Comparison of ENCODE assay signal across 8 mouse cellular contexts in the genomic region with DNA sequence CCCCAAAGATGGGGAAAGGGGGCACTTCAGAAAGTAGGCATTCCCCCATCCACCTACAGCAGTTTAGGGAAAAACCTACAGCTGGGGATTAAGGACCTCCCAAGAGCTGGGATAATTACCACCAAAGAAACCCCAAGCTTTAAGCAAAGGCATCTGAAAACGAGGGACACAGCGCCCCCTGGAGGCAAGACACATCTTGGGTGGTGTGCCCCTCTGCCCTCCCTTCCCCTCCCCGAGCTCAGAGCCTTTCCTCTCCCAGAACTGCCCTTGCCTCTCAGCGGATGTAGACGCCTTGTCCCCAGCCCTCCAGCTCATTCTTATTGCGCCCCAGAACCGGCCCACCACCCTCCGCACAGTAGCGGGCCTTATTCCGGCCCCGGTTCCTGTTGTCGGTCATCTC. TPM values are rescaled to one million over a fixed set of nuclear protein-coding genes. Genes with fewer than 3 reads are reported as not detected.
DNase-seq lines count a peak whose midpoint lies in the region; ATAC-seq lines count a peak whose summit lies in the region.

No protein-coding gene starts in this region.

- no peak for ATAC-seq in hindbrain, embryonic 13.5 days (ENCODE audit: low FRiP score)
- peak; percentile 34; the same call in 1 of the 2 replicates for ATAC-seq in embryonic facial prominence, embryonic 14.5 days (ENCODE audit: low read depth)
- no peak for ATAC-seq in limb, embryonic 12.5 days (ENCODE audit: insufficient number of reproducible peaks, insufficient read depth, low FRiP score, low TSS enrichment, low read depth)
- ATAC-seq in midbrain, embryonic 14.5 days (ENCODE audit: low FRiP score, low TSS enrichment): no peak
- no peak for ATAC-seq in stomach, embryonic 15.5 days (ENCODE audit: insufficient read depth, low FRiP score, low read depth)

- peak overlapping the region; percentile 40 for H3K4me3 ChIP-seq in hindbrain, embryonic 10.5 days
- no peak overlapping the region for H3K4me3 ChIP-seq in hindbrain, embryonic 13.5 days
- H3K4me3 ChIP-seq in embryonic facial prominence, embryonic 14.5 days (ENCODE audit: low read depth, low read length): no peak overlapping the region
- no peak overlapping the region for H3K4me3 ChIP-seq in limb, embryonic 12.5 days (replicated peaks)
- no peak overlapping the region for H3K4me3 ChIP-seq in midbrain, embryonic 14.5 days (replicated peaks; ENCODE audit: low read depth, low read length)
- H3K4me3 ChIP-seq in stomach, embryonic 15.5 days (replicated peaks): 0 out of 2 replicates have a peak overlapping the region, but pooled peaks have one; percentile 11

- peaks cover 42% of the 10 kb centered on the region for H3K4me1 ChIP-seq in hindbrain, embryonic 10.5 days (replicated peaks)
- H3K4me1 ChIP-seq in hindbrain, embryonic 13.5 days (replicated peaks): peaks cover 41% of the 10 kb centered on the region
- 0 out of 2 replicates have a peak, but pooled peaks cover 7% of the 10 kb centered on the region for H3K4me1 ChIP-seq in embryonic facial prominence, embryonic 14.5 days (ENCODE audit: control insufficient read depth, insufficient read depth, low read length)
- peaks cover 42% of the 10 kb centered on the region for H3K4me1 ChIP-seq in limb, embryonic 12.5 days (replicated peaks)
- H3K4me1 ChIP-seq in midbrain, embryonic 14.5 days (ENCODE audit: control insufficient read depth, insufficient read depth, low read length): 0 out of 2 replicates have a peak, but pooled peaks cover 5% of the 10 kb centered on the region
- peaks cover 18% of the 10 kb centered on the region for H3K4me1 ChIP-seq in stomach, embryonic 15.5 days

- no peaks in the 10 kb centered on the region for H3K9me3 ChIP-seq in hindbrain, embryonic 10.5 days
- H3K9me3 ChIP-seq in hindbrain, embryonic 13.5 days: no peaks in the 10 kb centered on the region
- H3K9me3 ChIP-seq in embryonic facial prominence, embryonic 14.5 days (ENCODE audit: control insufficient read depth, low read length): no peaks in the 10 kb centered on the region
- H3K9me3 ChIP-seq in limb, embryonic 12.5 days: no peaks in the 10 kb centered on the region
- H3K9me3 ChIP-seq in midbrain, embryonic 14.5 days (ENCODE audit: control insufficient read depth, low read length): no peaks in the 10 kb centered on the region
- H3K9me3 ChIP-seq in stomach, embryonic 15.5 days: no peaks in the 10 kb centered on the region

- no peak overlapping the region for H3K4me2 ChIP-seq in hindbrain, embryonic 13.5 days
- H3K4me2 ChIP-seq in embryonic facial prominence, embryonic 14.5 days (ENCODE audit: low read depth, low read length): no peak overlapping the region
- peak overlapping the region; percentile 35 for H3K4me2 ChIP-seq in limb, embryonic 12.5 days
- no peak overlapping the region for H3K4me2 ChIP-seq in midbrain, embryonic 14.5 days (ENCODE audit: low read length)
- peak overlapping the region; percentile 46 for H3K4me2 ChIP-seq in stomach, embryonic 15.5 days

- WGBS in hindbrain, embryonic 10.5 days: 9% methylated on average over 12 of the region's 12 CpGs
- WGBS in hindbrain, embryonic 13.5 days: 17% methylated on average over 12 of the region's 12 CpGs
- 25% methylated on average over 10 of the region's 12 CpGs for WGBS in embryonic facial prominence, embryonic 14.5 days
- WGBS in limb, embryonic 12.5 days: 8% methylated on average over 12 of the region's 12 CpGs
- 8% methylated on average over 12 of the region's 12 CpGs for WGBS in midbrain, embryonic 14.5 days
- WGBS in stomach, embryonic 15.5 days: 16% methylated on average over 12 of the region's 12 CpGs

- H3K27me3 ChIP-seq in hindbrain, embryonic 10.5 days (ENCODE audit: insufficient read depth, poor library complexity, severe bottlenecking): peaks cover 56% of the 10 kb centered on the region
- peaks cover 13% of the 10 kb centered on the region for H3K27me3 ChIP-seq in hindbrain, embryonic 13.5 days
- no peaks in the 10 kb centered on the region for H3K27me3 ChIP-seq in embryonic facial prominence, embryonic 14.5 days (replicated peaks; ENCODE audit: control insufficient read depth, insufficient read depth, low read length)
- H3K27me3 ChIP-seq in limb, embryonic 12.5 days: peaks cover 47% of the 10 kb centered on the region
- no peaks in the 10 kb centered on the region for H3K27me3 ChIP-seq in midbrain, embryonic 14.5 days (ENCODE audit: control insufficient read depth, insufficient read depth, low read length)
- peaks cover 25% of the 10 kb centered on the region for H3K27me3 ChIP-seq in stomach, embryonic 15.5 days (replicated peaks)

- H3K27ac ChIP-seq in hindbrain, embryonic 10.5 days: 0 out of 2 replicates have a peak overlapping the region, but pooled peaks have one; percentile 41
- H3K27ac ChIP-seq in hindbrain, embryonic 13.5 days: no peak overlapping the region
- no peak overlapping the region for H3K27ac ChIP-seq in embryonic facial prominence, embryonic 14.5 days (replicated peaks; ENCODE audit: low read depth, low read length)
- H3K27ac ChIP-seq in limb, embryonic 12.5 days: no peak overlapping the region
- no peak overlapping the region for H3K27ac ChIP-seq in midbrain, embryonic 14.5 days (replicated peaks; ENCODE audit: low read depth, low read length)
- no peak overlapping the region for H3K27ac ChIP-seq in stomach, embryonic 15.5 days

- H3K36me3 ChIP-seq in hindbrain, embryonic 10.5 days: peaks cover 36% of the 10 kb centered on the region
- peaks cover 52% of the 10 kb centered on the region for H3K36me3 ChIP-seq in hindbrain, embryonic 13.5 days
- peaks cover 43% of the 10 kb centered on the region for H3K36me3 ChIP-seq in embryonic facial prominence, embryonic 14.5 days (ENCODE audit: control insufficient read depth, insufficient read depth, low read length)
- peaks cover 33% of the 10 kb centered on the region for H3K36me3 ChIP-seq in limb, embryonic 12.5 days
- peaks cover 47% of the 10 kb centered on the region for H3K36me3 ChIP-seq in midbrain, embryonic 14.5 days (ENCODE audit: control insufficient read depth, insufficient read depth, low read length)
- H3K36me3 ChIP-seq in stomach, embryonic 15.5 days: 0 out of 2 replicates have a peak, but pooled peaks cover 5% of the 10 kb centered on the region

- DNase-seq in hindbrain, embryonic 10.5 days (ENCODE audit: low spot score): peak; percentile 83
- DNase-seq in adrenal gland, postnatal 25 days: peak; percentile 80
- peak; percentile 77 for DNase-seq in embryonic facial prominence, embryonic 14.5 days (ENCODE audit: low spot score)
- DNase-seq in heart, postnatal 10 days: peak; percentile 77 to 91
- peak; percentile 81 for DNase-seq in midbrain, embryonic 14.5 days

- no peak overlapping the region for H3K9ac ChIP-seq in hindbrain, embryonic 13.5 days
- H3K9ac ChIP-seq in embryonic facial prominence, embryonic 14.5 days (ENCODE audit: low read depth, low read length): 0 out of 2 replicates have a peak overlapping the region, but pooled peaks have one; percentile 3
- H3K9ac ChIP-seq in limb, embryonic 12.5 days (replicated peaks): peak overlapping the region; percentile 42; the same call in 1 of the 2 replicates
- H3K9ac ChIP-seq in midbrain, embryonic 14.5 days (replicated peaks; ENCODE audit: low read length): no peak overlapping the region
- H3K9ac ChIP-seq in stomach, embryonic 15.5 days: no peak overlapping the region

- intact Hi-C loops in heart, postnatal 10 days (cut with DNase I): no loop called here

RNA-seq across cellular contexts. Expression of a gene that starts 6.6 kb away (rescaled TPM):
- 13.3 and 16.2 TPM in 2 replicates for polyA plus RNA-seq in hindbrain, embryonic 10.5 days (2016; fragmentation: Nextera tagmentation; extraction: Ambion mirVana)
- 10.7 TPM in 2 replicates for polyA plus RNA-seq in hindbrain, embryonic 13.5 days (2015; fragmentation: Nextera tagmentation; extraction: Ambion mirVana)
- total RNA-seq in adrenal gland, postnatal 25 days (2021): 0.79 TPM in 1 of 2 replicates, not detected in the other
- polyA plus RNA-seq in embryonic facial prominence, embryonic 14.5 days (2014; fragmentation: Nextera tagmentation; extraction: Ambion mirVana): 6.1 and 7.0 TPM in 2 replicates
- 1 to 10 TPM; 1.6 to 1.7 TPM for total RNA-seq in heart, postnatal 10 days (2021)
- 5.9 and 7.1 TPM in 2 replicates for polyA plus RNA-seq in limb, embryonic 12.5 days (2016; fragmentation: Nextera tagmentation; extraction: Ambion mirVana)
- polyA plus RNA-seq in midbrain, embryonic 14.5 days (2014; fragmentation: Nextera tagmentation; extraction: Ambion mirVana): 7.1 and 12.1 TPM in 2 replicates
- 8.2 and 13.4 TPM in 2 replicates for polyA plus RNA-seq in stomach, embryonic 15.5 days (2015; fragmentation: Nextera tagmentation; extraction: Ambion mirVana)

RNA-seq across cellular contexts. Expression of a gene that starts 16.4 kb away (rescaled TPM):
- polyA plus RNA-seq in hindbrain, embryonic 10.5 days (2016; fragmentation: Nextera tagmentation; extraction: Ambion mirVana): 0.11 and 0.24 TPM in 2 replicates
- 0.60 and 0.89 TPM in 2 replicates for polyA plus RNA-seq in hindbrain, embryonic 13.5 days (2015; fragmentation: Nextera tagmentation; extraction: Ambion mirVana)
- 13.4 and 20.9 TPM in 2 replicates for total RNA-seq in adrenal gland, postnatal 25 days (2021)
- polyA plus RNA-seq in embryonic facial prominence, embryonic 14.5 days (2014; fragmentation: Nextera tagmentation; extraction: Ambion mirVana): 1.6 and 2.0 TPM in 2 replicates
- 1 to 10 TPM; 4.8 to 6.9 TPM for total RNA-seq in heart, postnatal 10 days (2021)
- polyA plus RNA-seq in limb, embryonic 12.5 days (2016; fragmentation: Nextera tagmentation; extraction: Ambion mirVana): 0.12 TPM in 1 of 2 replicates, not detected in the other
- 0.96 and 1.2 TPM in 2 replicates for polyA plus RNA-seq in midbrain, embryonic 14.5 days (2014; fragmentation: Nextera tagmentation; extraction: Ambion mirVana)
- polyA plus RNA-seq in stomach, embryonic 15.5 days (2015; fragmentation: Nextera tagmentation; extraction: Ambion mirVana): 0.73 and 1.0 TPM in 2 replicates

RNA-seq across cellular contexts. Expression of a gene that starts 20.2 kb away (rescaled TPM):
- 7.6 and 22.9 TPM in 2 replicates for polyA plus RNA-seq in hindbrain, embryonic 10.5 days (2016; fragmentation: Nextera tagmentation; extraction: Ambion mirVana)
- polyA plus RNA-seq in hindbrain, embryonic 13.5 days (2015; fragmentation: Nextera tagmentation; extraction: Ambion mirVana): 51.6 and 57.4 TPM in 2 replicates
- total RNA-seq in adrenal gland, postnatal 25 days (2021): 7.4 and 10.4 TPM in 2 replicates
- polyA plus RNA-seq in embryonic facial prominence, embryonic 14.5 days (2014; fragmentation: Nextera tagmentation; extraction: Ambion mirVana): 25.1 and 30.4 TPM in 2 replicates
- total RNA-seq in heart, postnatal 10 days (2021): 1 to 10 TPM; 7.4 to 8.0 TPM
- polyA plus RNA-seq in limb, embryonic 12.5 days (2016; fragmentation: Nextera tagmentation; extraction: Ambion mirVana): 13.2 and 16.0 TPM in 2 replicates
- 40.6 and 61.2 TPM in 2 replicates for polyA plus RNA-seq in midbrain, embryonic 14.5 days (2014; fragmentation: Nextera tagmentation; extraction: Ambion mirVana)
- polyA plus RNA-seq in stomach, embryonic 15.5 days (2015; fragmentation: Nextera tagmentation; extraction: Ambion mirVana): 7.3 and 9.5 TPM in 2 replicates

RNA-seq across cellular contexts. Expression of a gene that starts 23.9 kb away (rescaled TPM):
- 1,011 and 1,145 TPM in 2 replicates for polyA plus RNA-seq in hindbrain, embryonic 10.5 days (2016; fragmentation: Nextera tagmentation; extraction: Ambion mirVana)
- polyA plus RNA-seq in hindbrain, embryonic 13.5 days (2015; fragmentation: Nextera tagmentation; extraction: Ambion mirVana): 689 and 706 TPM in 2 replicates
- total RNA-seq in adrenal gland, postnatal 25 days (2021): 1,136 and 1,344 TPM in 2 replicates
- 1,126 and 1,148 TPM in 2 replicates for polyA plus RNA-seq in embryonic facial prominence, embryonic 14.5 days (2014; fragmentation: Nextera tagmentation; extraction: Ambion mirVana)
- 100 to 1,000 TPM; 713 to 718 TPM for total RNA-seq in heart, postnatal 10 days (2021)
- polyA plus RNA-seq in limb, embryonic 12.5 days (2016; fragmentation: Nextera tagmentation; extraction: Ambion mirVana): 1,014 and 1,051 TPM in 2 replicates
- 685 and 710 TPM in 2 replicates for polyA plus RNA-seq in midbrain, embryonic 14.5 days (2014; fragmentation: Nextera tagmentation; extraction: Ambion mirVana)
- polyA plus RNA-seq in stomach, embryonic 15.5 days (2015; fragmentation: Nextera tagmentation; extraction: Ambion mirVana): 855 and 1,061 TPM in 2 replicates

RNA-seq across cellular contexts. Expression of a gene that starts 50.6 kb away (rescaled TPM):
- polyA plus RNA-seq in hindbrain, embryonic 10.5 days (2016; fragmentation: Nextera tagmentation; extraction: Ambion mirVana): 1.1 and 1.5 TPM in 2 replicates
- polyA plus RNA-seq in hindbrain, embryonic 13.5 days (2015; fragmentation: Nextera tagmentation; extraction: Ambion mirVana): 4.2 and 5.2 TPM in 2 replicates
- total RNA-seq in adrenal gland, postnatal 25 days (2021): 1.9 and 2.2 TPM in 2 replicates
- polyA plus RNA-seq in embryonic facial prominence, embryonic 14.5 days (2014; fragmentation: Nextera tagmentation; extraction: Ambion mirVana): 0.51 and 0.54 TPM in 2 replicates
- under 1 TPM; 0.31 to 0.42 TPM for total RNA-seq in heart, postnatal 10 days (2021)
- 0.31 and 0.68 TPM in 2 replicates for polyA plus RNA-seq in limb, embryonic 12.5 days (2016; fragmentation: Nextera tagmentation; extraction: Ambion mirVana)
- polyA plus RNA-seq in midbrain, embryonic 14.5 days (2014; fragmentation: Nextera tagmentation; extraction: Ambion mirVana): 2.9 and 4.1 TPM in 2 replicates
- 0.21 and 0.41 TPM in 2 replicates for polyA plus RNA-seq in stomach, embryonic 15.5 days (2015; fragmentation: Nextera tagmentation; extraction: Ambion mirVana)

Comparison
In these comparisons a context has a peak if more than half of its experiments do, and no peak if none do; other contexts are left out.
1. H3K4me3 ChIP-seq: peak in hindbrain, embryonic 10.5 days (single experiment) and stomach, embryonic 15.5 days (single experiment); none in hindbrain, embryonic 13.5 days (single experiment), embryonic facial prominence, embryonic 14.5 days (single experiment), limb, embryonic 12.5 days (single experiment) and midbrain, embryonic 14.5 days (single experiment).
2. H3K4me2 ChIP-seq: peak in limb, embryonic 12.5 days (single experiment) and stomach, embryonic 15.5 days (single experiment); none in hindbrain, embryonic 13.5 days (single experiment), embryonic facial prominence, embryonic 14.5 days (single experiment) and midbrain, embryonic 14.5 days (single experiment).
3. H3K9ac ChIP-seq: peak in embryonic facial prominence, embryonic 14.5 days (single experiment) and limb, embryonic 12.5 days (single experiment); none in hindbrain, embryonic 13.5 days (single experiment), midbrain, embryonic 14.5 days (single experiment) and stomach, embryonic 15.5 days (single experiment).
4. Peak in every context shown above with its lines, with median percentiles within 50 percentile points of each other: DNase-seq.